Mouse (Mus musculus): Measurements from ENCODE around the gene Fam213b. TPM values are rescaled to one million over a fixed set of nuclear protein-coding genes. Genes with fewer than 3 reads are reported as not detected.

The Fam213b gene
- polyA plus RNA-seq, 1 experiment from 2014 or later = 45.7 TPM

GRCm38 (mm10) chr4:154915286-154915685 is 16.4 kb upstream of the Fam213b start:
- ATAC-seq (ENCODE audit: insufficient number of reproducible peaks, insufficient read depth, low FRiP score, low TSS enrichment) = no peak
- H3K9ac ChIP-seq = no peak overlapping the region
- 84% methylated on average over 10 of the region's 10 CpGs for WGBS
- peaks cover 11% of the 10 kb centered on the region; the same call in 1 of the 2 replicates for H3K4me1 ChIP-seq
- H3K9me3 ChIP-seq = no peaks in the 10 kb centered on the region
- no peak overlapping the region for H3K4me2 ChIP-seq (replicated peaks)
- no peaks in the 10 kb centered on the region for H3K27me3 ChIP-seq
- no peak overlapping the region for H3K4me3 ChIP-seq
- H3K36me3 ChIP-seq = no peaks in the 10 kb centered on the region
- no peak overlapping the region for H3K27ac ChIP-seq

- Histone ChIP-seq H3K27ac (no peak overlapping the region), H3K36me3 (no peaks in the 10 kb centered on the region), H3K4me2 (replicated peaks) (no peak overlapping the region), H3K9ac (no peak overlapping the region), H3K9me3 (no peaks in the 10 kb centered on the region), H3K4me1 (peaks cover 12% of the 10 kb centered on the region; the same call in 1 of the 2 replicates), H3K27me3 (no peaks in the 10 kb centered on the region), H3K4me3 (no peak overlapping the region)
- ATAC-seq (ENCODE audit: insufficient number of reproducible peaks, insufficient read depth, low FRiP score, low TSS enrichment) = no peak
- 70% methylated on average over 3 of the region's 3 CpGs for WGBS
These were observed 15.8 kb upstream of the Fam213b start for GRCm38 (mm10) chr4:154914707-154915106.

GRCm38 (mm10) chr4:154914252-154914651 is 15.3 kb upstream of the Fam213b start:
- ATAC-seq (ENCODE audit: insufficient number of reproducible peaks, insufficient read depth, low FRiP score, low TSS enrichment) = no peak
- Histone ChIP-seq H3K36me3 (no peaks in the 10 kb centered on the region), H3K27ac (no peak overlapping the region), H3K9ac (no peak overlapping the region), H3K9me3 (no peaks in the 10 kb centered on the region), H3K4me1 (peaks cover 12% of the 10 kb centered on the region; the same call in 1 of the 2 replicates), H3K27me3 (no peaks in the 10 kb centered on the region), H3K4me2 (replicated peaks) (no peak overlapping the region), H3K4me3 (no peak overlapping the region)
- WGBS = 95% methylated on average over 4 of the region's 4 CpGs

GRCm38 (mm10) chr4:154913845-154914244 is 14.9 kb upstream of the Fam213b start:
- Histone ChIP-seq H3K27me3 (no peaks in the 10 kb centered on the region), H3K27ac (no peak overlapping the region), H3K9ac (no peak overlapping the region), H3K9me3 (no peaks in the 10 kb centered on the region), H3K4me3 (no peak overlapping the region), H3K4me2 (replicated peaks) (no peak overlapping the region), H3K36me3 (no peaks in the 10 kb centered on the region), H3K4me1 (peaks cover 12% of the 10 kb centered on the region; the same call in 1 of the 2 replicates)
- no peak for ATAC-seq (ENCODE audit: insufficient number of reproducible peaks, insufficient read depth, low FRiP score, low TSS enrichment)
- WGBS = 90% methylated on average over 3 of the region's 3 CpGs

GRCm38 (mm10) chr4:154911644-154912043 is 12.7 kb upstream of the Fam213b start:
- H3K4me3 ChIP-seq = no peak overlapping the region
- WGBS = 71% methylated on average over 2 of the region's 2 CpGs
- H3K27ac ChIP-seq = no peak overlapping the region
- H3K4me1 ChIP-seq = peaks cover 17% of the 10 kb centered on the region; the same call in 1 of the 2 replicates
- H3K4me2 ChIP-seq (replicated peaks) = no peak overlapping the region
- no peaks in the 10 kb centered on the region for H3K27me3 ChIP-seq
- H3K9me3 ChIP-seq = no peaks in the 10 kb centered on the region
- no peak overlapping the region for H3K9ac ChIP-seq
- no peaks in the 10 kb centered on the region for H3K36me3 ChIP-seq
- ATAC-seq (ENCODE audit: insufficient number of reproducible peaks, insufficient read depth, low FRiP score, low TSS enrichment) = no peak

GRCm38 (mm10) chr4:154910606-154911522 is 11.9 kb upstream of the Fam213b start:
- Histone ChIP-seq H3K36me3 (no peaks in the 10 kb centered on the region), H3K4me2 (replicated peaks) (no peak overlapping the region), H3K27me3 (no peaks in the 10 kb centered on the region), H3K27ac (no peak overlapping the region), H3K4me3 (no peak overlapping the region), H3K4me1 (peaks cover 17% of the 10 kb centered on the region; the same call in 1 of the 2 replicates), H3K9me3 (no peaks in the 10 kb centered on the region), H3K9ac (no peak overlapping the region)
- ATAC-seq (ENCODE audit: insufficient number of reproducible peaks, insufficient read depth, low FRiP score, low TSS enrichment) = no peak
- WGBS = 24% methylated on average over 15 of the region's 15 CpGs

- H3K4me1 ChIP-seq = peaks cover 23% of the 10 kb centered on the region; the same call in 1 of the 2 replicates
- WGBS = 88% methylated on average over 5 of the region's 5 CpGs
These were observed 9.6 kb upstream of the Fam213b start for GRCm38 (mm10) chr4:154908490-154908889.

GRCm38 (mm10) chr4:154907833-154908232 is 8.9 kb upstream of the Fam213b start:
- Histone ChIP-seq H3K4me2 (replicated peaks) (no peak overlapping the region; the same call in 1 of the 2 replicates), H3K4me3 (no peak overlapping the region), H3K4me1 (peaks cover 23% of the 10 kb centered on the region; the same call in 1 of the 2 replicates), H3K27ac (peak overlapping the region; percentile 64; the same call in 1 of the 2 replicates), H3K9me3 (no peaks in the 10 kb centered on the region), H3K36me3 (no peaks in the 10 kb centered on the region), H3K27me3 (no peaks in the 10 kb centered on the region), H3K9ac (no peak overlapping the region)
- WGBS = 45% methylated on average over 17 of the region's 17 CpGs
- no peak; the same call in 1 of the 2 replicates for ATAC-seq (ENCODE audit: insufficient number of reproducible peaks, insufficient read depth, low FRiP score, low TSS enrichment)

More at GRCm38 (mm10) chr4:154908490-154908889, 9.6 kb upstream of the Fam213b start:
- Histone ChIP-seq H3K4me2 (replicated peaks) (no peak overlapping the region), H3K4me3 (no peak overlapping the region), H3K27ac (no peak overlapping the region), H3K27me3 (no peaks in the 10 kb centered on the region), H3K9me3 (no peaks in the 10 kb centered on the region), H3K36me3 (no peaks in the 10 kb centered on the region), H3K9ac (no peak overlapping the region)
- no peak for ATAC-seq (ENCODE audit: insufficient number of reproducible peaks, insufficient read depth, low FRiP score, low TSS enrichment)

GRCm38 (mm10) chr4:154904185-154905071 is 5.5 kb upstream of the Fam213b start:
- Histone ChIP-seq H3K4me2 (replicated peaks) (peak overlapping the region; percentile 78), H3K4me3 (peak overlapping the region; percentile 47), H3K36me3 (no peaks in the 10 kb centered on the region), H3K27me3 (no peaks in the 10 kb centered on the region), H3K4me1 (0 out of 2 replicates have a peak, but pooled peaks cover 11% of the 10 kb centered on the region), H3K27ac (peak overlapping the region; percentile 58; the same call in 1 of the 2 replicates), H3K9ac (peak overlapping the region; percentile 57), H3K9me3 (no peaks in the 10 kb centered on the region)
- ATAC-seq (ENCODE audit: insufficient number of reproducible peaks, insufficient read depth, low FRiP score, low TSS enrichment) = peak; percentile 87
- WGBS = 1% methylated on average over 16 of the region's 16 CpGs

GRCm38 (mm10) chr4:154902371-154902770 is 3.4 kb upstream of the Fam213b start:
- H3K9ac ChIP-seq = no peak overlapping the region
- H3K4me3 ChIP-seq = no peak overlapping the region
- no peaks in the 10 kb centered on the region for H3K36me3 ChIP-seq
- WGBS = 83% methylated on average over 2 of the region's 2 CpGs
- H3K4me2 ChIP-seq (replicated peaks) = no peak overlapping the region
- no peaks in the 10 kb centered on the region for H3K27me3 ChIP-seq
- no peak overlapping the region for H3K27ac ChIP-seq
- no peak for ATAC-seq (ENCODE audit: insufficient number of reproducible peaks, insufficient read depth, low FRiP score, low TSS enrichment)
- peaks cover 18% of the 10 kb centered on the region for H3K4me1 ChIP-seq
- H3K9me3 ChIP-seq = no peaks in the 10 kb centered on the region

GRCm38 (mm10) chr4:154897676-154898465 is 1.1 kb downstream of the Fam213b start:
- WGBS = 69% methylated on average over 6 of the region's 6 CpGs
- Histone ChIP-seq H3K9me3 (no peaks in the 10 kb centered on the region), H3K27me3 (no peaks in the 10 kb centered on the region), H3K4me1 (peaks cover 16% of the 10 kb centered on the region), H3K4me2 (replicated peaks) (peak overlapping the region; percentile 77), H3K27ac (no peak overlapping the region), H3K36me3 (no peaks in the 10 kb centered on the region), H3K4me3 (peak overlapping the region; percentile 57), H3K9ac (peak overlapping the region; percentile 76)
- ATAC-seq (ENCODE audit: insufficient number of reproducible peaks, insufficient read depth, low FRiP score, low TSS enrichment) = no peak
